Mouse (Mus musculus) CD4-positive, CD25-positive, alpha-beta regulatory T cell, adult 4 months (primary cell): ENCODE results near the gene Ccdc158. TPM values are rescaled to one million over a fixed set of nuclear protein-coding genes. Genes with fewer than 3 reads are reported as not detected.

Experiments
- ATAC-seq: one replicate; pipeline ENCODE4 v1.8.0; 2017
- polyA plus RNA-seq, 2 experiments: library from polyadenylated mRNA; unstranded; fragments of 100-300 nt; shearing (Covaris generic); gene quantifications; one replicate each; pipeline ENCODE4 v1.2.1; 2017

The Ccdc158 gene
- not detected for polyA plus RNA-seq

DNA sequence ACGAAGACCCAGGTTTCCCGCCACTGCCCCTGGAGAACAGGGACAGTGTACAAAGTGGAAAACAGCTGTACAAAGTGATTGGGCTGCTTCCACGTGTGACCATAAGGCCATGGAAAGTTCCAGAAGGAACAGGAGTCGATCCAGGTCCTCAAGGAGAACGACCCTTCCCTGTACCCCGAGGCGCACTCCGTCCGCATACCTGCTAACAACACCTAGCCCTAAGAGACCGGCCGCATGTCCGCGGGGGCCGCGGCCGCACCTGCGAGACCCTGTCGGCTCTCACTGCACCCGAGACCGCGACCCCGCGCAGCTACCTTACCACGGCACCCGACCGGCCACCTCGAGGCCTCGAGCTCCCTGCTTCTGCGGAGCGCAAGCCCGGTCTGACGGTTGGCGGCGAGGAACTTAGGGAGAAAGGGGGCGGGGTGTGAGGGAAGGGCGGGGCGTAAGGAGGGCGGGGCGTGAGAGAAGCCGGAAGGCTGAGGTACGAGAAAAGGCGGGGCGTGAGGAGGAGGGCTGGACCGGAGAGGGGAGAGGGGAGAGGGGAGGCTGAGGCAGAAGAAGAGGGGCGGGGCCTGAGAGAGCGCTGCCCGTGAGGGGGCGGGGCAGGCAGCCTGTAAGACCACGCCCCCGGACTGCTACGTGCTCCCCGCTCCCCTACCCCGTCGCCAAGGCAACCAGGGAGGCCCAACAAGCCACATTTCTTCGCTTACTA, at the start of gene Ccdc158:
Gene Ccdc158 (minus strand): TSS at position 413 of the 715 bp plus-strand sequence.
- peak; percentile 78 for ATAC-seq

GRCm38 (mm10) chr5:92721610-92722009, 46.5 kb upstream of the Ccdc158 start:
- no peak for ATAC-seq

DNA sequence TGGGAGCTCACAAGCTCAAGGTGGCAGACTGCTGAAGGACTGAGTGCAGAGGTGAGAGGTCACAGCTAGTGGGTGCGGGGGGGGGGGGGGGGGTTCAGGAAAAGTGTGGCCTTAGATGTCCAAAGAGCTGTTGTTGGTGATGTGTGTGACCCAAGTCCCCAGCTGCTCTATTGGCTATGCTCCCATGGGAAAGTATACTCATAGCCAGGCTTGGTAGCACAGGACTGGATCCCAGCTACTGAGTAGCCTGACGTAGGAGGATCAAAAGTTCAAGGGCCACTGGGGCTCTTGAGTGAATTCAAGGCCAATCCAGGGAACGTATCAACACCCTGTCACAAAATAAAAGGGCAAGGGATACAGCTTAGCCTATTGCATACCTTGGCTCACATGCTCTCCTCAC, 43.8 kb upstream of the Ccdc158 start:
- no peak for ATAC-seq

DNA sequence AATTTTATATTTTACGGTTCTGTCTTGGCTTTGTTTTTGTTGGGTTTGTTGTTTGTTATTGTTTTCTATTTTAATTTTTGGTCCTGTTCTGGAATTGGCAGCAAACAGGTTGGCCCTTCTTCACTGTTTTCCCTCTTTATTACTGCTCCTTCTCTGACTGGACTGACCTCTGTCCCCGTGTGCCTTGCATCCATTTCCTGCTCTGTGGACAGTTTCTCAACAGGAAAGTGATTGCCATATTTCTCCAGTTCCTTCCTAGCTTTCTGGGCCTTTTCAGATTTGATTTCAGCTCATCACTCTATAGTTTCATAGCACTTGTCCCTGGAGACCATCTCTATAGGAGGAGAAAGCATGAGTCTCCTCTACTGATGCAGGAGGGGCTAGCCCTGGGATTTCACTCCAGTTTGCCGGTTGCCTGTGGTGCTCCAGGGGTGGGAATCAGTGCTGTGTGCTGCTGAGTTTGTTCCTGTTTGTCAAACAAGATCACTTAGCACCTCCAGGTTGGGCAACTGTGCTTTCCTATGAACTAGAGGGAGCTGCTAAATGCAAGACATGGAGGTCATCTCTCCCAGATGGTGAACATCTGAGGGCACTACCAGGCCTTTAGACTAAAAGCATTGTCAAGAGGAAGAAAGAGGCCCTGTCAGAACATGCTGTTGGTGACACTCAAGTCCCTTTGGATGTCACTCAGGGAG, 42.7 kb upstream of the Ccdc158 start:
- no peak for ATAC-seq

DNA sequence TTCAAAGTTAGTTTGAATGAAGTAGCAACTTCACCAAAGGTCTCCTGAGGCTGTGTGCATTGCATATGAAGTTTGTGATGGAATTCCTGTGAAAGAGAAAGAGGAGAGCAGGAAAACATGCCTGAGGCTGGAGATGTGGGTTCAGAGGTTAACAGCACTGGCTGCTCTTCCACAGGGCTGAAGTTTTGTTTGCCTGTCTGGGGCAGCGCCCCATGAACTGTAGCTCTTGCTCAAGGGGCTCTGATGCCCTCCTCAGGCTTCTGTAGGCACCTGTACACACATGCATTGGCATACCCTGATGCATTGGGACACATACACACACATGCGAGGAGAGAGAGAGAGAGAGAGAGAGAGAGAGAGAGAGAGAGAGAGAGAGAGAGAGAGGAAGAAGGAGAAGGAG, 40.8 kb upstream of the Ccdc158 start:
- no peak for ATAC-seq

- no peak for ATAC-seq
These were observed 40.2 kb upstream of the Ccdc158 start for GRCm38 (mm10) chr5:92715319-92715718.

DNA sequence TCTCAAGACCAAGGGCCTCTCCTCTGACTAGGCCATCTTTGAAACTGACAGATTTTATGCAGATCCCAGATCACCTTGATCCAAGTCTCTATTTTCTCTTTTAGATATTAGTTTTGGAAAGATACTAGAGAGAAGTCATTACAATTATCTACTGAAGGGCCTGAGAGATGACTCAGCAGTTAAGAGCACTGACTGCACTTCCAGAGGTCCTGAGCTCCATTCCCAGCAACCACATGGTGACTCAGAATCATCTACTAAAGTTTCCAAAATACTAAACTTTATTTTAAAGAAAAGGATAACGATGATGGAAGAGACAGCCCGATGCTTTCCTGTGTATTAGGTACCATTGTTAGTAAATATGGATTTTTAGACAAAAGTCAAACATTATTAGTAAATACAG, 39.8 kb upstream of the Ccdc158 start:
- no peak for ATAC-seq

DNA sequence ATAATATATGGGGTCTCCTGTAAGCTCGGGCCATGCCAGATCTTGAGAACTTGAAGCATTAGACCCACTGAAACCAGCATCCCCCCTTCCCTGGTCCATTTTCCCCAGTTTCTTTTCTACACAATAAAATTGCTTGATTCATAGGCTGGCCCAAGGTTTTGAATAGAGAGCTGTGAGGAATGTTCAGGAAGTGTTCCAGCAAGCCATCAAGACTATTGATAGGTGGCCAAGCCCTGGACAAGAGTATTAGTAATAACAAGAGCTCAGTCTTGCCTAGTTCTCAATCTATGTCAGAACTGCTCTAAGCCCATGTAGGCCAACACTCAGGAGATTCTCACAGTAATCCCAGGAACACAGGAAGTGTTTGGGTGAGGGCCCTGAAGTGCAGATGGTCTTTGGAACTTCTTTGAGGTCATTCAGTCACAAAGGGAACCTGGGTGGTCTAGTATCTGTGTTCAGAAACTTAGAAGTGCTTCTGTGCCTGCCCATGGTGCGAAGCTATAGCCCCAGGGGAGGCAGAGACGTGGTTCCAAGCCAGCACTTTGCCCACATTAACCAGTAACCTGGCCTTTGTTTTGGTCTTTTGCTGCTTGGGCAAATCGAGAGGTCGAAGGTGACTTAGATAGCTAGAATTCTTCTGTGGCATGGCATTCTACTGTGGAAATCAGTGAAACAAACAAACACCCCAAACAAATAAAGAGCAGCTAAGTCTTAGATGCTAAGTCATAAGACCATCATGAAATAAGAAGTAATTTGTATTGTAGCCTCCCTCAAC, 37.7 kb upstream of the Ccdc158 start:
- no peak for ATAC-seq

- no peak for ATAC-seq
These were observed 36.7 kb upstream of the Ccdc158 start for GRCm38 (mm10) chr5:92711666-92712290.

DNA sequence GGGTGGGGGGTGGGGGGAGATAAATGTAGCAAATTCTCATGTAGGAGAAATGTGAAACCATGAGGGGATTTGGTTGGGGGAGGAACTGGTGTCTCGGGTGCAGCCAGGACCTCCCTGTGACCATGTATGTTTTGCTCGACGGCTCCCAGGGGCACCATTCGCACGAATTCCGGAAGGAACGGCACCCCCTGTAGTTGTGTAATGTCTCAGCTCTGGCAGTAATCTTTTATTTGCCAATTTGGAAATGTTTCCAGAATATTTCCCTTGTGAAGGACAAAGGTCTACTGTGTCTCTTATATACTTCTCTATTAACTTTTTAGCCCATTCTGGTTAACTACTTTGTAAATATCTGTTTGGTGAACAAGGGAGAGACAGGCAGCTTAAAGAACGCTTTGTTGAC, 35.7 kb upstream of the Ccdc158 start:
- no peak for ATAC-seq

DNA sequence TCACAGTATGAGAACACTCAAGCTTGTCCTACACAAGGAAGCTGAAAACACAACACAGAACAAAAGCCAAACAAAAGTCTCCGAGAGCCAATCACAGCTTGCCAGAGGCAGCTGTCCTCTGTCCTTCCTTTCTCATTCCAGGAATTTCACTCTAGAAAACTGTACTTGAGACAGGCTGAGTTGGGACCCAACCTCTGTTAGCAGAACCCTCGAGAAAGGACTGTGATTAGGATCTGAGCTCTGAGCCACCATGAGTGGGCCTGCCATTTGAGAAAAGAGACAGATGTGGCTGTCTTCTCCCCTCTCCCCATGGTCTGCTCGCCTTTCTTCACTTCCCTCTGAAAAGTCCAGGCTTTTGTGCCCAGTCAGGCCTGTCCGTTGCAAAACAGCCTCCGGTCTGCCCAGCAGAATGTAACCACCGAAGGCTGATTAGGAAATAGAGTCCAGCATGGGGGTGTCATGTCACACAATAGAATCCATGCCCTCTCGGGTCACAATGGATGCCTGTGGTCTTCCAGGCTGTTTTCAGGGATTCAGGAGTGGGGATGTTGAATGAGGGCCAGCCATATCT, 32.9 kb upstream of the Ccdc158 start:
- ATAC-seq = no peak

GRCm38 (mm10) chr5:92703671-92704070, 28.6 kb upstream of the Ccdc158 start:
- no peak for ATAC-seq

DNA sequence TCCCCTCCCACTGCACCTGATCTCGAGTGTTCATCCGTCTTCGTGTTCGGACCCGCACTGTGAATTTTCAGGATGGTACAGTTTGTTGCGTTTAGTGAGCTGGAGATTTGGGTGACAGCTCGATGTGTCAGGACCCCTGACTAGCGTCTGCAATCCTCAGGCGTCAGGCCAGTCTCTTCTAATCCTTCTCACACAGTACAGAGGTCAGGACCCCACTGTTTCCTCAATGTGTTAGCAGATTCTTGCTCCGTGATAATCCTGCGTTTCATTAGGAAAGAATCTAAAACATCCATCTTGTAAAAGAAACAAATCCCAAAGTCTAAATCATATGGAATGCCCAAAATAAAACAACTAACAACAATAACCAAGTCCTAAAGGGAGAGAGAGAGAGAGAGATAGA, 26.7 kb upstream of the Ccdc158 start:
- ATAC-seq = no peak

DNA sequence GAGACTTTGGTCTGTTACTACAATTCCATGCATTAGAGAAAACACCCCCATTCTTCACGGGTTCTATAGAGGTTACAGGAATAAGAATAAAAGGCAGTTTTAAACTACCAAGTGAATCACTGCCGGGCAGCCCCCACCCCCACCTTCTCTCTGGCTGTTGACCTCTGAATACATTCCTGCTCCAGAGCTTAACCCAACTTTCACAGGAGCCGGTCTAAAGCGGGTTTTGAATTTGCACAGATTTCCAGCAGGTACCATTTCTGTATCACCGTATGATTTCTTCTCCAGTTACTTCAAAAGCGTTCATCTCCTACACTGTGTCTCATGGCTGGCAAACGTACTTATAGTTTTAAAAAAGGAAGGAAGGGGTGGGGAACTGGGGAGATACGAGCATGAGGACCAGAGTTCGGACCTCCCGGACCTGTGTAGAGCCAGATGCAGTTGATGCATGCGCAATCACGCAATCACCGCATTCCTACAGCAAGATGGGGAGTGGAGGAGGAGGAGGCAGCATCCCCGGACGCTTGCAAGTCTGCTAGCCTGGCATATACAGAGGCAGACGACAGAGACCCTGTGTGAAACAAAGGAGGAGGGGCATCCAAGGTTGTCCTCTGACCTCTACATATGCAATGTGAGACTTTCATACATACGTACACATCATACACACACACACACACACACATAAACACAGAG, 23.9 kb upstream of the Ccdc158 start:
- no peak for ATAC-seq

DNA sequence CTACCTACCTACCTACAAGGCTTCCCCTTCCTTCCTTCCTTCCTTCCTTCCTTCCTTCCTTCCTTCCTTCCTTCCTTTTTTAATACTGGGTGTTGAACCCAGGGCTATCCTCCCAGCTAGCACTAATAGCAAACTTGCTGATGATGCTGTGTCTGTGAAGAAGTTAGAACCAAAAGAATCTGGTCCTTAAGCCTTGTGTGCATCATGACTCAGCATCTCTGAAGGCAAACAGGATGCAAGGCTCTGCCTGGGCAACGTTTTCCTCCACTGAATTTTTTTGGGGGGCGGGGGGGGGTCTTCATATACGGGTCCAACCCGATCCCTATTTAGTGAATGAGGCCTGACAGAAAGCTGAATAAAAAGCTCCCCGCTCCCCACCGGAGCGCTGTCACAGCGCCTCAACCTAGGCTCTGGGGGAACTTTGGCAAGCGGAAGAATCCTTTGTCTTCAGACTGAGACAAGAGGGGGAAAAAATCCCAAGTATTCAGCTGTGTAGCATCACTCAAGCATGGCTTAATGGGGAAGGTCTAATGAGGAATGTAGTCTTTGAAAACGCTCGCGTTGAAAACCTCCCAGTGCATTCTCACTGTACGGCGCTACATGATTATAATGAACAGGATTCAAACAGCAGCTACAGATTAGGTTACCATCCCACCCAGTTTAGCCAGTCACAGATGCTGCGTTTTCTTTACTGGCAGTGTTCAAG, 23.2 kb upstream of the Ccdc158 start:
- no peak for ATAC-seq

- no peak for ATAC-seq
These were observed 19.4 kb upstream of the Ccdc158 start for GRCm38 (mm10) chr5:92694316-92694995.

DNA sequence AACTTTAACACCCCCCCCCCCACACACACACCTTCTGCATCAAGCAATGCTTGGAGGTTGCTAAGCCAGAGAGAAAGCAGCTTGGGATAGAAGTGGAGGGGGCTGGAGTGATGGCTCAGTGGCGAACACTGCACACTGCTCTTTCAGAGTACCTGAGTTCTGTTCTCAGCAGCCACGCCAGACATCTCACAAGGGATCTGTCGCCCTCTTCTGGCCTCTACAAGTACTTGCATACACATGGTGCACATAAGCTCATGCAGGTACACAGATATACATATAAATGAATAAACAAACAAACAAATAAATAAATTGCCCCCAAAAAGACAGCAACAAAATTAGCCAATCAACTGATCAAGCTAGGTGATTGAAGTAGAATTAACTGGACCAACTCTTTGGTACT, 18.7 kb upstream of the Ccdc158 start:
- ATAC-seq = no peak

GRCm38 (mm10) chr5:92692206-92693007, 17.3 kb upstream of the Ccdc158 start:
- no peak for ATAC-seq

DNA sequence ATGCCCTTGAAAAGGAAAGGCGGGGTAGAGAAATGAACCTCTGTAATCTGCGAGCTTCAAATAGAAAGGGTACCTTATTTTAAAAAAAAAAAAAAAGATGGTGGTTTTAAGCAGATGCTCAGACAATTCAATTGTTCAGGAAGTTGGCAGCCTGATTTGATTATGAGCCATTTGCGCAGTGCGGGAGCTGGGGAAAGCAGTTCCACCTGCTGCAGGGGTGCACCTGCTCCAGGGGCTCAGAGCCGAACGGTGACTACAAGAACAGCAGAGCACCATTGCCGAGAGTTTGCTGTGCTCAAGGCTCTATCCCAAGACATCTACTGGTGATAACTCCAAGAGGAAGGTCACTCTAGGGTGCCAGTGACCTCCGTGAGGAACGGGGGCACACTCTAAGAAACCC, 13.5 kb upstream of the Ccdc158 start:
- no peak for ATAC-seq

GRCm38 (mm10) chr5:92688124-92688523, 13.1 kb upstream of the Ccdc158 start:
- ATAC-seq = no peak
